Mouse (Mus musculus): ENCODE results near the gene Sox11. TPM values are rescaled to one million over a fixed set of nuclear protein-coding genes. Genes with fewer than 3 reads are reported as not detected.

The Sox11 gene
- polyA plus RNA-seq (2012; rRNA removed; ENCODE audit: low replicate concordance): 0.06 and 0.08 TPM in 2 replicates

GRCm38 (mm10) chr12:27341871-27342690, at the start of gene Sox11:
Sox11 (minus strand) TSS chr12:27342574.

